Mouse (Mus musculus) ES-E14 (cell line): ENCODE measurements around the gene Reep3. TPM values are rescaled to one million over a fixed set of nuclear protein-coding genes. Genes with fewer than 3 reads are reported as not detected.

Experiments used
- DNase-seq: peaks from one replicate; pipeline ENCODE4 v3.0.0-alpha.2; 2013; ENCODE audit warnings: low read depth, low spot score
- H3K27ac ChIP-seq: 2 replicates; pipeline ENCODE4 v1.5.1; 2012; ENCODE audit warnings: low read depth, mild to moderate bottlenecking, low read length, moderate library complexity, mixed read lengths; ENCODE audit not compliant: poor library complexity, insufficient read depth, severe bottlenecking
- H3K36me3 ChIP-seq: 2 replicates; pipeline ENCODE4 v1.6.1; 2012; ENCODE audit warnings: mild to moderate bottlenecking, low read length, moderate library complexity, mixed read lengths; ENCODE audit not compliant: control insufficient read depth, poor library complexity, insufficient read depth, severe bottlenecking
- H3K4me1 ChIP-seq, 2 experiments: fragments of 150-350 bp in 1 of 2; sonication (generic) in 1 of 2; 2 replicates each; pipeline ENCODE4 v1.6.1; 2012; ENCODE audit warnings: low read length in 2 of 2, mild to moderate bottlenecking in 1 of 2, mixed read lengths in 1 of 2; ENCODE audit not compliant: control insufficient read depth in 2 of 2, insufficient read depth in 2 of 2, poor library complexity in 1 of 2
- H3K4me3 ChIP-seq, 2 experiments: fragments of 150-350 bp in 1 of 2; sonication (generic) in 1 of 2; 2 replicates each; pipeline ENCODE4 v1.5.1; 2012; ENCODE audit warnings: low read length in 2 of 2, low read depth in 1 of 2, mild to moderate bottlenecking in 1 of 2, mixed read lengths in 1 of 2; ENCODE audit not compliant: insufficient read depth in 1 of 2, poor library complexity in 1 of 2, severe bottlenecking in 1 of 2
- H3K9ac ChIP-seq: 2 replicates; pipeline ENCODE4 v1.6.1; 2012; ENCODE audit warnings: low read depth, mild to moderate bottlenecking, low read length, mixed read lengths; ENCODE audit not compliant: poor library complexity, insufficient read depth, severe bottlenecking
- H3K9me3 ChIP-seq: fragments of 150-350 bp; sonication (generic); 2 replicates; pipeline ENCODE4 v1.6.1; 2012; ENCODE audit warnings: low read depth, mild to moderate bottlenecking, low read length; ENCODE audit not compliant: control insufficient read depth, insufficient read depth
- CHD2 ChIP-seq: IDR thresholded peaks from 2 replicates; pipeline ENCODE4 v1.6.1; 2014; ENCODE audit warnings: mild to moderate bottlenecking, low read depth, low read length, inconsistent platforms
- HCFC1 ChIP-seq: IDR thresholded peaks from 2 replicates; pipeline ENCODE4 v1.6.1; 2012; ENCODE audit warnings: low read length, inconsistent platforms, borderline replicate concordance; ENCODE audit not compliant: insufficient read depth
- MAFK ChIP-seq: IDR thresholded peaks from 2 replicates; pipeline ENCODE4 v1.6.1; 2014; ENCODE audit warnings: mild to moderate bottlenecking, low read depth, low read length, inconsistent platforms; ENCODE audit not compliant: insufficient read depth
- ZC3H11A ChIP-seq: IDR thresholded peaks from 2 replicates; pipeline ENCODE4 v1.6.1; 2012; ENCODE audit warnings: low read depth, mild to moderate bottlenecking, inconsistent platforms, low read length, borderline replicate concordance
- ZNF384 ChIP-seq: IDR thresholded peaks from 2 replicates; pipeline ENCODE4 v1.6.1; 2012; ENCODE audit warnings: low read depth, low read length, inconsistent platforms
- in situ Hi-C, 2 experiments: fragments of 600-800 bp; cut with MboI; formaldehyde crosslinking; loops; one replicate each; pipeline ENCODE4 v1.15.1; 2025; ENCODE audit warnings: low sequenced_read_pairs in 2 of 2, inconsistent platforms in 1 of 2; ENCODE audit not compliant: unreplicated experiment in 2 of 2
- total RNA-seq: library from RNA; depleted of rRNA; stranded (reverse); fragments of 300-350 nt; gene quantifications from 2 replicates; pipeline ENCODE4 v1.2.3, GENCODE M21; 2012; rRNA removed

Gene Reep3
- total RNA-seq, 1 experiment = 18.2 TPM

DNA sequence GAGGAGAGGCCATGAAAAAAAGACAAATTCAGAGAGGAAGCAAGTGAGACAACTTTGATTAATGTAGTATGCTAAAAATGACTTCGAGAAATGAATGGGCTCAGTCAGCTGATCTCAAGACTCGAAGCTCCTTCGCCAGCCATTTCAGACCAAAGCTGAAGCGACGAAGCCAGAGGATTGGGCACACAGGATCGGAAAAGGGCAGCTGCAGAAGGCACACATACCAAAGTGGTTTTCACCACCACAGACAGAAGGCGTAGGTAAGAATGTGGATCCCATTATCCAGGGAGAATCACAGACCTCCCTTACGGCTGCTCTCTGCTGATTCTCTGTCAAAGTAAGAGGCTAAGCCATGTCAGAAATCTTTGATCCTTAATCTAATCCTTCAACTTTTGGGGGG, 136.6 kb downstream of the Reep3 start:
- no peak for DNase-seq
- TF ChIP-seq MAFK (no peak), CHD2 (no peak), HCFC1 (no peak), ZNF384 (no peak), ZC3H11A (no peak)
- H3K36me3 ChIP-seq = no peaks in the 10 kb centered on the region
- H3K4me3 ChIP-seq = no peak overlapping the region
- H3K9me3 ChIP-seq = no peaks in the 10 kb centered on the region
- peaks cover 2 to 13% of the 10 kb centered on the region in 2 experiments; a peak in 2 of 4 replicates for H3K4me1 ChIP-seq
- in situ Hi-C loops = no loop called here
- H3K27ac ChIP-seq = no peak overlapping the region
- H3K9ac ChIP-seq = no peak overlapping the region

Other genes with a start within 250 kb of the Reep3 start
- 93.0 and 124 TPM in 2 replicates for gene Jmjd1c, start 820 bp downstream of the Reep3 start, total RNA-seq
- 12.9 and 15.3 TPM in 2 replicates for gene Nrbf2, start 188.4 kb upstream of the Reep3 start, total RNA-seq